Comparison of ENCODE assay signal across 13 mouse cellular contexts in the genomic region with DNA sequence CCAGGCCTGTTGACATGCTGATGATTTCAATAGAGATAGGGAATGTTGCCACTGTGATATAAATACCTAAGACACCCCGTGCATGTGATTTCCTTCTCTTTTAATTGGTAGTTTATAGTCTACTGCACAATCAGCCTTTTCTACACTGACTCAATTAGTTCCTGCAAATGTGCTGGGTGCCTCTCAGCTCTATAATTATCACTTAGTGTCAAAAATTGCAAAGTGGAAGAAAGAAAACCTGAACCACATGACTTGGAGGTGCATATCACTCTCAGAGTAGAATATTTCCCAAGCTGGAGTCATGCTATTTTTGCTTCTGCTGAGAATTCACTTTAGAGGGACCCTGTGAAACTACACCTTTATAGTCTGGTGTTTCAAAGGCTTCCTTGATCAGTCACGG.
"Had no signal": no experiment of that assay in that cellular context is flagged by ENCODE, and none has a peak within 500 bp of the region (broad histone marks: within the 10 kb centered on the region; RNA-seq: fewer than 3 reads in every experiment).

No protein-coding gene starts in this region.

- H3K27me3 ChIP-seq: limb, embryonic 13.5 days; midbrain, embryonic 12.5 days had no signal

- H3K36me3 ChIP-seq: limb, embryonic 13.5 days; midbrain, embryonic 12.5 days had no signal

- DNase-seq: kidney, adult 9 months; kidney, postnatal 36 days; left cerebral cortex, postnatal 4 days; lung, adult 18-20 months; right cerebral cortex, postnatal 4 days; spleen, adult 18-20 months; thymus, adult 2 months; thymus, postnatal 36 days had no signal

- H3K9ac ChIP-seq: limb, embryonic 13.5 days; liver, embryonic 14.5 days; midbrain, embryonic 12.5 days had no signal

- ATAC-seq: midbrain, embryonic 16.5 days had no signal

- H3K4me3 ChIP-seq: limb, embryonic 13.5 days; midbrain, embryonic 12.5 days had no signal

- H3K4me1 ChIP-seq: limb, embryonic 13.5 days; midbrain, embryonic 12.5 days had no signal

- H3K9me3 ChIP-seq: limb, embryonic 13.5 days; midbrain, embryonic 12.5 days had no signal

- H3K27ac ChIP-seq: kidney, postnatal 0 days; limb, embryonic 13.5 days; liver, embryonic 14.5 days; midbrain, embryonic 12.5 days had no signal

- H3K4me2 ChIP-seq: limb, embryonic 13.5 days; midbrain, embryonic 12.5 days had no signal
